Mouse (Mus musculus): ENCODE results near the gene Upp2.

DNA sequence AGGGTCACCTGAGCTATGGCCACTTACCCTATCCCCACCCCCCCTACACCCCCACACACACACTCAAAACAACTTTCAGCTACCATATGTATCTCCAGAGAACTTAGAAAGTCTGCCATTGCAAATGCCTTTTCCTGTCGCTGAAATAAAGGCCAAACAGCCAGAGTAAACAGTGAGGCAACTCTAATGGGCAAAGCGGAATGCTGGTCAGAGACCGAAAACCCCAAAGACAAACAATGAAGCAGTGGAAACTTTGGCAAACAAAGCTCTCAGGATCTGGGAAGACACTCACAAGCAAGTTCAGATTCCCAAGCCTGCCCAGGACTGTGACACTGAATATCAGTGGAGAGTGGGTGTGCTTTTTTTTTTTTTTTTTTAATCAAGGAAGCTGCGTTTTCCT is 5.0 kb upstream of the Upp2 start:
- no peak for TF ChIP-seq CTCF (IDR thresholded peaks at IDR 0.05; ENCODE audit: extremely low read depth, insufficient read length, insufficient replicate concordance, low read depth, low read length)
- no peak for TF ChIP-seq POLR2A (IDR thresholded peaks at IDR 0.05; ENCODE audit: low read depth, low read length)

Measured in small intestine, adult 2 months (tissue).